28 mouse cellular contexts compared by ENCODE assay signal in genomic region chr4:84685009-84685408, GRCm38 (mm10). TPM values are rescaled to one million over a fixed set of nuclear protein-coding genes. Genes with fewer than 3 reads are reported as not detected.
A peak's percentile ranks its signal among the peaks of the same experiment; 100 is the strongest.
DNase-seq lines count a peak whose midpoint lies in the region; ATAC-seq and TF ChIP-seq lines count a peak whose summit lies in the region.
"Had no signal": no experiment of that assay in that cellular context is flagged by ENCODE, and none has a peak within 500 bp of the region (broad histone marks: within the 10 kb centered on the region; RNA-seq: fewer than 3 reads in every experiment).

No protein-coding gene starts in this region.

- TF ChIP-seq POLR2A in brain, embryonic 14.5 days (IDR thresholded peaks at IDR 0.05; ENCODE audit: borderline replicate concordance, extremely low read depth, insufficient read depth, insufficient read length, poor library complexity, severe bottlenecking): no peak

- peak; percentile 11 to 19 for DNase-seq in cerebellum, postnatal 10 days
- DNase-seq in cerebellum, postnatal 4 days (ENCODE audit: low spot score in 2 of 2): no peak
- DNase-seq in brain, embryonic 14.5 days (ENCODE audit: low read depth): peak; percentile 26
- no peak for DNase-seq in right cerebral cortex, postnatal 25 days
- DNase-seq in gastrocnemius, postnatal 4 days (ENCODE audit: low spot score in 2 of 2): no peak
- DNase-seq: adrenal gland, postnatal 10 days; cerebellum, adult 11-12 months; cerebellum, adult 8-10 months; embryo, embryonic 11 days; forebrain, postnatal 0 days; gastrocnemius, adult 2 months; gastrocnemius, postnatal 14 days; kidney, adult 18-20 months had no signal

- H3K9me3 ChIP-seq in hindbrain, embryonic 16.5 days (ENCODE audit: control insufficient read depth, low read length): no peaks in the 10 kb centered on the region
- no peaks in the 10 kb centered on the region for H3K9me3 ChIP-seq in hindbrain, embryonic 13.5 days
- H3K9me3 ChIP-seq: embryonic facial prominence, embryonic 10.5 days; embryonic facial prominence, embryonic 13.5 days; forebrain, embryonic 12.5 days; hindbrain, embryonic 10.5 days; hindbrain, embryonic 15.5 days had no signal

- no peaks in the 10 kb centered on the region for H3K27me3 ChIP-seq in hindbrain, embryonic 16.5 days (replicated peaks; ENCODE audit: control insufficient read depth, insufficient read depth, low read length)
- H3K27me3 ChIP-seq in hindbrain, embryonic 13.5 days: peaks cover 7% of the 10 kb centered on the region; the same call in 1 of the 2 replicates
- H3K27me3 ChIP-seq: CH12.LX; embryonic facial prominence, embryonic 13.5 days; forebrain, embryonic 12.5 days; Patski had no signal

- no peak overlapping the region for H3K4me3 ChIP-seq in hindbrain, embryonic 16.5 days (ENCODE audit: low read length)
- H3K4me3 ChIP-seq in hindbrain, embryonic 13.5 days: no peak overlapping the region
- H3K4me3 ChIP-seq: embryonic facial prominence, embryonic 10.5 days; embryonic facial prominence, embryonic 13.5 days; erythroblast, embryonic 14.5 days; forebrain, embryonic 12.5 days; gastrocnemius, adult 2 months; hindbrain, embryonic 10.5 days; hindbrain, embryonic 15.5 days had no signal

- TF ChIP-seq CTCF in brain, embryonic 14.5 days (IDR thresholded peaks at IDR 0.05; ENCODE audit: borderline replicate concordance, extremely low read depth, insufficient read depth, insufficient read length): no peak

- ATAC-seq in hindbrain, embryonic 16.5 days: peak; percentile 34; the same call in 1 of the 2 replicates
- no peak for ATAC-seq in hindbrain, embryonic 13.5 days (ENCODE audit: low FRiP score)
- 0 out of 2 replicates have a peak, but pooled peaks have one; percentile 22 for ATAC-seq in megakaryocyte, adult 5-6 weeks (ENCODE audit: poor library complexity, severe bottlenecking)
- ATAC-seq: forebrain, postnatal 0 days; inflammation-experienced regulatory T-cells, adult 6 months; intestine, embryonic 16.5 days; Patski had no signal

- no peak overlapping the region for H3K9ac ChIP-seq in hindbrain, embryonic 16.5 days (ENCODE audit: low read depth, low read length)
- no peak overlapping the region for H3K9ac ChIP-seq in hindbrain, embryonic 13.5 days
- H3K9ac ChIP-seq: embryonic facial prominence, embryonic 13.5 days; forebrain, embryonic 12.5 days; forebrain, postnatal 0 days; hindbrain, embryonic 15.5 days had no signal

- H3K36me3 ChIP-seq in hindbrain, embryonic 16.5 days (ENCODE audit: control insufficient read depth, insufficient read depth, low read length): no peaks in the 10 kb centered on the region
- H3K36me3 ChIP-seq in hindbrain, embryonic 13.5 days: no peaks in the 10 kb centered on the region
- H3K36me3 ChIP-seq: embryonic facial prominence, embryonic 10.5 days; embryonic facial prominence, embryonic 13.5 days; forebrain, embryonic 12.5 days; G1E; hindbrain, embryonic 10.5 days; hindbrain, embryonic 15.5 days had no signal

- H3K27ac ChIP-seq in hindbrain, embryonic 16.5 days (ENCODE audit: low read depth, low read length): no peak overlapping the region
- no peak overlapping the region for H3K27ac ChIP-seq in hindbrain, embryonic 13.5 days
- H3K27ac ChIP-seq: embryonic facial prominence, embryonic 10.5 days; embryonic facial prominence, embryonic 13.5 days; forebrain, embryonic 12.5 days; gastrocnemius, adult 2 months; hindbrain, embryonic 10.5 days; hindbrain, embryonic 15.5 days had no signal

- 92% methylated on average over 4 of the region's 4 CpGs for WGBS in hindbrain, embryonic 16.5 days
- 87% methylated on average over 4 of the region's 4 CpGs for WGBS in hindbrain, embryonic 13.5 days

- H3K4me1 ChIP-seq in hindbrain, embryonic 16.5 days (ENCODE audit: control insufficient read depth, insufficient read depth, low read depth, low read length): no peaks in the 10 kb centered on the region
- no peaks in the 10 kb centered on the region for H3K4me1 ChIP-seq in hindbrain, embryonic 13.5 days (replicated peaks)
- H3K4me1 ChIP-seq: forebrain, embryonic 12.5 days; hindbrain, embryonic 15.5 days had no signal

- no peak overlapping the region for H3K4me2 ChIP-seq in hindbrain, embryonic 16.5 days (ENCODE audit: low read length)
- H3K4me2 ChIP-seq in hindbrain, embryonic 13.5 days: no peak overlapping the region
- H3K4me2 ChIP-seq: embryonic facial prominence, embryonic 13.5 days; forebrain, embryonic 12.5 days; heart, embryonic 11.5 days; hindbrain, embryonic 15.5 days had no signal

RNA-seq across cellular contexts. Expression of gene Bnc2, which starts 9.9 kb away (rescaled TPM):
- 7.0 and 11.9 TPM in 2 replicates for polyA plus RNA-seq in hindbrain, embryonic 16.5 days (2015; fragmentation: Nextera tagmentation; extraction: Ambion mirVana)
- polyA plus RNA-seq in hindbrain, embryonic 13.5 days (2015; fragmentation: Nextera tagmentation; extraction: Ambion mirVana): 11.0 and 15.6 TPM in 2 replicates
- polyA plus RNA-seq in brain, embryonic 14.5 days (2012; rRNA removed): 9.8 and 15.2 TPM in 2 replicates
- total RNA-seq in megakaryocyte, adult 5-6 weeks (2015): not detected in 2 replicates
- not detected in 2 replicates for total RNA-seq in megakaryocyte, adult 5-6 weeks (2017)
- total RNA-seq in gastrocnemius, postnatal 4 days (2021): 10 to 100 TPM; 15.5 to 17.2 TPM
- total RNA-seq: CH12.LX had no signal
- polyA plus RNA-seq: erythroblast, embryonic 14.5 days; G1E; inflammation-experienced regulatory T-cells, adult 6 months had no signal

Comparison
In these comparisons a context has a peak if more than half of its experiments do, and no peak if none do; other contexts are left out.
1. DNase-seq: peak in cerebellum, postnatal 10 days (2 of 2) and brain, embryonic 14.5 days (single experiment); none in cerebellum, postnatal 4 days (0 of 2), right cerebral cortex, postnatal 25 days (single experiment) and gastrocnemius, postnatal 4 days (0 of 2).